Mouse (Mus musculus) induced T-regulatory cell, adult 2 months (primary cell): Measurements from ENCODE around the gene Ggcx.
A peak's percentile ranks its signal among the peaks of the same experiment; 100 is the strongest.

Experiments used
- DNase-seq: peaks from one replicate; pipeline ENCODE4 v3.0.0-alpha.2; 2012; ENCODE audit warnings: low read depth

Gene Ggcx

GRCm38 (mm10) chr6:72388266-72388665 lies 25.8 kb upstream of the Ggcx start:
- no peak for DNase-seq

GRCm38 (mm10) chr6:72388791-72389329 lies 25.2 kb upstream of the Ggcx start:
- DNase-seq = peak; percentile 20

GRCm38 (mm10) chr6:72389471-72389940 lies 24.6 kb upstream of the Ggcx start:
- no peak for DNase-seq

- peak; percentile 81 for DNase-seq
Measured at GRCm38 (mm10) chr6:72389941-72390771, 24.0 kb upstream of the Ggcx start, which contains the start of gene Vamp8. TSS of gene Vamp8 (minus strand) at chr6:72390703.

GRCm38 (mm10) chr6:72390795-72391521 lies 23.1 kb upstream of the Ggcx start:
- DNase-seq = no peak

GRCm38 (mm10) chr6:72392341-72392740 lies 21.8 kb upstream of the Ggcx start:
- DNase-seq = no peak

- DNase-seq = no peak
Measured at GRCm38 (mm10) chr6:72396837-72397251, 17.3 kb upstream of the Ggcx start.

- DNase-seq = no peak
Measured at GRCm38 (mm10) chr6:72399967-72400366, 14.1 kb upstream of the Ggcx start.

- DNase-seq = peak; percentile 88
Measured at GRCm38 (mm10) chr6:72401875-72402274, 12.2 kb upstream of the Ggcx start.

GRCm38 (mm10) chr6:72405356-72405755 lies 8.8 kb upstream of the Ggcx start:
- no peak for DNase-seq

GRCm38 (mm10) chr6:72407119-72407518 lies 7.0 kb upstream of the Ggcx start:
- DNase-seq = peak; percentile 96

- peak; percentile 90 for DNase-seq
Measured at GRCm38 (mm10) chr6:72409567-72409966, 4.5 kb upstream of the Ggcx start.

- peak; percentile 53 for DNase-seq
Measured at GRCm38 (mm10) chr6:72410003-72410402, 4.1 kb upstream of the Ggcx start.

GRCm38 (mm10) chr6:72410518-72410917 lies 3.6 kb upstream of the Ggcx start:
- DNase-seq = peak; percentile 49

- DNase-seq = peak; percentile 31
Measured at GRCm38 (mm10) chr6:72415181-72415580, 1.1 kb downstream of the Ggcx start.

- no peak for DNase-seq
Measured at GRCm38 (mm10) chr6:72415964-72416772, 2.1 kb downstream of the Ggcx start.

GRCm38 (mm10) chr6:72418279-72418678 lies 4.2 kb downstream of the Ggcx start:
- no peak for DNase-seq

- DNase-seq = no peak
Measured at GRCm38 (mm10) chr6:72419806-72420205, 5.7 kb downstream of the Ggcx start.

GRCm38 (mm10) chr6:72420901-72421300 lies 6.8 kb downstream of the Ggcx start:
- no peak for DNase-seq

- DNase-seq = no peak
Measured at GRCm38 (mm10) chr6:72425646-72426045, 11.5 kb downstream of the Ggcx start.

GRCm38 (mm10) chr6:72428036-72428435 lies 13.9 kb downstream of the Ggcx start:
- DNase-seq = peak; percentile 90
